Mouse (Mus musculus) hindbrain, embryonic 14.5 days (tissue): ENCODE results near the gene Brf1. TPM values are rescaled to one million over a fixed set of nuclear protein-coding genes. Genes with fewer than 3 reads are reported as not detected.

ENCODE experiments used
- microRNA-seq: library from miRNA; unstranded; fragments of <30 nt; microRNA quantifications from one replicate; pipeline ENCODE4, GENCODE M21; 2016
- polyA plus RNA-seq: library from polyadenylated mRNA; unstranded; fragments of >200 nt; fragmentation: Nextera tagmentation; extraction: Ambion mirVana; gene quantifications from 2 replicates; pipeline ENCODE4 v1.2.1, GENCODE M21; 2014

Brf1 gene
- polyA plus RNA-seq, 1 experiment from 2014 or later = 46.3 TPM

Small RNA genes lying within 50 kb of the gene (microRNA-seq; reads per million reads assigned to microRNA genes)
- gene Mir6941 = 0.81 reads per million

Other genes starting within 250 kb of the Brf1 start
- 7.1 and 7.9 TPM in 2 replicates for gene Pld4, start 240.0 kb downstream of the Brf1 start, polyA plus RNA-seq
- 1.9 and 2.5 TPM in 2 replicates for gene Ahnak2, start 198.0 kb downstream of the Brf1 start, polyA plus RNA-seq
- gene Clba1, start 191.8 kb downstream of the Brf1 start, polyA plus RNA-seq = 20.2 and 21.0 TPM in 2 replicates
- gene Cdca4, start 171.3 kb downstream of the Brf1 start, polyA plus RNA-seq = 39.1 and 43.4 TPM in 2 replicates
- not detected in 2 replicates for gene Gpr132, start 132.5 kb downstream of the Brf1 start, polyA plus RNA-seq
- gene Jag2, start 70.9 kb downstream of the Brf1 start, polyA plus RNA-seq = 12.5 and 16.1 TPM in 2 replicates
- gene Nudt14, start 58.6 kb downstream of the Brf1 start, polyA plus RNA-seq = 60.9 and 70.1 TPM in 2 replicates
- 52.2 and 52.8 TPM in 2 replicates for gene Btbd6, start 24.2 kb downstream of the Brf1 start, polyA plus RNA-seq
- gene Pacs2, start 13.8 kb upstream of the Brf1 start, polyA plus RNA-seq = 26.8 and 27.9 TPM in 2 replicates
- gene Tex22, start 73.8 kb upstream of the Brf1 start, polyA plus RNA-seq = 0.40 TPM in 1 of 2 replicates, not detected in the other
- gene Mta1, start 97.6 kb upstream of the Brf1 start, polyA plus RNA-seq = 17.8 and 19.3 TPM in 2 replicates
- gene Crip2, start 139.5 kb upstream of the Brf1 start, polyA plus RNA-seq = 280 and 288 TPM in 2 replicates
- gene Crip1, start 145.6 kb upstream of the Brf1 start, polyA plus RNA-seq = 30.5 and 34.4 TPM in 2 replicates
- gene Tedc1, start 155.7 kb upstream of the Brf1 start, polyA plus RNA-seq = 10.2 and 14.4 TPM in 2 replicates
- 28.0 and 33.4 TPM in 2 replicates for gene Tmem121, start 185.2 kb upstream of the Brf1 start, polyA plus RNA-seq